Mouse (Mus musculus): ENCODE data around the gene Gnpat. TPM values are rescaled to one million over a fixed set of nuclear protein-coding genes. Genes with fewer than 3 reads are reported as not detected.

Gene Gnpat
- polyA plus RNA-seq, 1 experiment = 95.4 TPM

GRCm38 (mm10) chr8:124833430-124834205 is 29.2 kb upstream of the Gnpat start:
- Histone ChIP-seq H3K79me2 (ENCODE audit: control insufficient read depth, insufficient read depth) (no peaks in the 10 kb centered on the region), H3K36me3 (ENCODE audit: control insufficient read depth, insufficient read depth) (no peaks in the 10 kb centered on the region), H3K4me3 (no peak overlapping the region), H3K4me2 (ENCODE audit: low read depth) (no peak overlapping the region), H3ac (ENCODE audit: control insufficient read depth, insufficient read length) (no peak overlapping the region), H3K27me3 (ENCODE audit: control insufficient read depth, insufficient read depth, insufficient read length) (no peaks in the 10 kb centered on the region)
- TF ChIP-seq POLR2AphosphoS2 (IDR thresholded peaks at IDR 0.05; ENCODE audit: insufficient read length, low read depth) (no peak), TCF12 (IDR thresholded peaks at IDR 0.05; ENCODE audit: insufficient read depth, poor library complexity, severe bottlenecking) (no peak), USF1 (IDR thresholded peaks at IDR 0.05; ENCODE audit: low read depth) (peak; percentile 5), MAX (IDR thresholded peaks at IDR 0.05; ENCODE audit: low read depth) (no peak), MYOG (IDR thresholded peaks at IDR 0.05; ENCODE audit: control insufficient read depth in 1 of 3, insufficient read depth in 1 of 3, insufficient read length in 2 of 3, low read depth in 2 of 3) (peak in 1 of 3 experiments; percentile 53), TCF3 (IDR thresholded peaks at IDR 0.05; ENCODE audit: insufficient read length, low read depth) (no peak), REST (IDR thresholded peaks at IDR 0.05; ENCODE audit: insufficient read depth, insufficient read length) (no peak), POLR2A (IDR thresholded peaks at IDR 0.05; ENCODE audit: insufficient read length, low read depth) (no peak), E2F4 (IDR thresholded peaks at IDR 0.05; ENCODE audit: insufficient read depth) (no peak), MYOD1 (IDR thresholded peaks at IDR 0.05; ENCODE audit: control insufficient read depth in 1 of 3, insufficient read length in 2 of 3, low read depth in 2 of 3) (peak in 2 of 3 experiments; percentile 17 to 32)

- no peak overlapping the region for H3K4me3 ChIP-seq
- no peak overlapping the region for H3ac ChIP-seq (ENCODE audit: control insufficient read depth, insufficient read length)
- H3K4me2 ChIP-seq (ENCODE audit: low read depth) = no peak overlapping the region
- H3K36me3 ChIP-seq (ENCODE audit: control insufficient read depth, insufficient read depth) = peaks cover 8% of the 10 kb centered on the region
- no peak for TF ChIP-seq E2F4 (IDR thresholded peaks at IDR 0.05; ENCODE audit: insufficient read depth)
- TF ChIP-seq MYOD1 (IDR thresholded peaks at IDR 0.05; ENCODE audit: control insufficient read depth in 1 of 3, insufficient read length in 2 of 3, low read depth in 2 of 3) = no peak
- no peak for TF ChIP-seq CEBPB (IDR thresholded peaks at IDR 0.05; ENCODE audit: insufficient read depth, poor library complexity, severe bottlenecking)
- TF ChIP-seq SRF (IDR thresholded peaks at IDR 0.05; ENCODE audit: control insufficient read depth, insufficient read length, low read depth) = no peak
- TF ChIP-seq POLR2AphosphoS2 (IDR thresholded peaks at IDR 0.05; ENCODE audit: insufficient read length, low read depth) = no peak
- TF ChIP-seq REST (IDR thresholded peaks at IDR 0.05; ENCODE audit: insufficient read depth, insufficient read length) = no peak
- no peak for TF ChIP-seq TCF3 (IDR thresholded peaks at IDR 0.05; ENCODE audit: insufficient read length, low read depth)
- no peak for TF ChIP-seq POLR2A (IDR thresholded peaks at IDR 0.05; ENCODE audit: insufficient read length, low read depth)
- no peak for TF ChIP-seq MAX (IDR thresholded peaks at IDR 0.05; ENCODE audit: low read depth)
- TF ChIP-seq TCF12 (IDR thresholded peaks at IDR 0.05; ENCODE audit: insufficient read depth, poor library complexity, severe bottlenecking) = no peak
- TF ChIP-seq USF1 (IDR thresholded peaks at IDR 0.05; ENCODE audit: low read depth) = no peak
- no peak for TF ChIP-seq MYOG (IDR thresholded peaks at IDR 0.05; ENCODE audit: control insufficient read depth in 1 of 3, insufficient read depth in 1 of 3, insufficient read length in 2 of 3, low read depth in 2 of 3)
- H3K79me2 ChIP-seq (ENCODE audit: control insufficient read depth, insufficient read depth) = no peaks in the 10 kb centered on the region
- no peaks in the 10 kb centered on the region for H3K27me3 ChIP-seq (ENCODE audit: control insufficient read depth, insufficient read depth, insufficient read length)
Measured at GRCm38 (mm10) chr8:124835848-124836247, 27.0 kb upstream of the Gnpat start.

GRCm38 (mm10) chr8:124836273-124836672 is 26.6 kb upstream of the Gnpat start:
- H3K4me3 ChIP-seq = no peak overlapping the region
- no peak overlapping the region for H3K4me2 ChIP-seq (ENCODE audit: low read depth)
- TF ChIP-seq MAX (IDR thresholded peaks at IDR 0.05; ENCODE audit: low read depth) (no peak), E2F4 (IDR thresholded peaks at IDR 0.05; ENCODE audit: insufficient read depth) (no peak), POLR2AphosphoS2 (IDR thresholded peaks at IDR 0.05; ENCODE audit: insufficient read length, low read depth) (peak; percentile 70)
- no peaks in the 10 kb centered on the region for H3K27me3 ChIP-seq (ENCODE audit: control insufficient read depth, insufficient read depth, insufficient read length)
- no peak overlapping the region for H3ac ChIP-seq (ENCODE audit: control insufficient read depth, insufficient read length)
- no peaks in the 10 kb centered on the region for H3K79me2 ChIP-seq (ENCODE audit: control insufficient read depth, insufficient read depth)
- H3K36me3 ChIP-seq (ENCODE audit: control insufficient read depth, insufficient read depth) = peaks cover 8% of the 10 kb centered on the region

GRCm38 (mm10) chr8:124836907-124837306 is 25.9 kb upstream of the Gnpat start:
- H3K4me3 ChIP-seq = no peak overlapping the region
- no peak overlapping the region for H3K4me2 ChIP-seq (ENCODE audit: low read depth)
- TF ChIP-seq E2F4 (IDR thresholded peaks at IDR 0.05; ENCODE audit: insufficient read depth) (no peak), USF1 (IDR thresholded peaks at IDR 0.05; ENCODE audit: low read depth) (no peak), SRF (IDR thresholded peaks at IDR 0.05; ENCODE audit: control insufficient read depth, insufficient read length, low read depth) (no peak), REST (IDR thresholded peaks at IDR 0.05; ENCODE audit: insufficient read depth, insufficient read length) (no peak), TCF12 (IDR thresholded peaks at IDR 0.05; ENCODE audit: insufficient read depth, poor library complexity, severe bottlenecking) (no peak), POLR2A (IDR thresholded peaks at IDR 0.05; ENCODE audit: insufficient read length, low read depth) (no peak), POLR2AphosphoS2 (IDR thresholded peaks at IDR 0.05; ENCODE audit: insufficient read length, low read depth) (no peak), MAX (IDR thresholded peaks at IDR 0.05; ENCODE audit: low read depth) (no peak), CEBPB (IDR thresholded peaks at IDR 0.05; ENCODE audit: insufficient read depth, poor library complexity, severe bottlenecking) (no peak), TCF3 (IDR thresholded peaks at IDR 0.05; ENCODE audit: insufficient read length, low read depth) (no peak), MYOG (IDR thresholded peaks at IDR 0.05; ENCODE audit: control insufficient read depth in 1 of 3, insufficient read depth in 1 of 3, insufficient read length in 2 of 3, low read depth in 2 of 3) (no peak), MYOD1 (IDR thresholded peaks at IDR 0.05; ENCODE audit: control insufficient read depth in 1 of 3, insufficient read length in 2 of 3, low read depth in 2 of 3) (no peak)

More at GRCm38 (mm10) chr8:124836907-124837306, 25.9 kb upstream of the Gnpat start:
- H3ac ChIP-seq (ENCODE audit: control insufficient read depth, insufficient read length) = no peak overlapping the region
- peaks cover 8% of the 10 kb centered on the region for H3K36me3 ChIP-seq (ENCODE audit: control insufficient read depth, insufficient read depth)
- no peaks in the 10 kb centered on the region for H3K27me3 ChIP-seq (ENCODE audit: control insufficient read depth, insufficient read depth, insufficient read length)
- H3K79me2 ChIP-seq (ENCODE audit: control insufficient read depth, insufficient read depth) = no peaks in the 10 kb centered on the region
